Mouse (Mus musculus): Measurements from ENCODE around the gene Adgrf1. TPM values are rescaled to one million over a fixed set of nuclear protein-coding genes. Genes with fewer than 3 reads are reported as not detected.
A peak's percentile ranks its signal among the peaks of the same experiment; 100 is the strongest.

Adgrf1 gene
- polyA plus RNA-seq, 1 experiment from 2014 or later, result 0.16 TPM

DNA sequence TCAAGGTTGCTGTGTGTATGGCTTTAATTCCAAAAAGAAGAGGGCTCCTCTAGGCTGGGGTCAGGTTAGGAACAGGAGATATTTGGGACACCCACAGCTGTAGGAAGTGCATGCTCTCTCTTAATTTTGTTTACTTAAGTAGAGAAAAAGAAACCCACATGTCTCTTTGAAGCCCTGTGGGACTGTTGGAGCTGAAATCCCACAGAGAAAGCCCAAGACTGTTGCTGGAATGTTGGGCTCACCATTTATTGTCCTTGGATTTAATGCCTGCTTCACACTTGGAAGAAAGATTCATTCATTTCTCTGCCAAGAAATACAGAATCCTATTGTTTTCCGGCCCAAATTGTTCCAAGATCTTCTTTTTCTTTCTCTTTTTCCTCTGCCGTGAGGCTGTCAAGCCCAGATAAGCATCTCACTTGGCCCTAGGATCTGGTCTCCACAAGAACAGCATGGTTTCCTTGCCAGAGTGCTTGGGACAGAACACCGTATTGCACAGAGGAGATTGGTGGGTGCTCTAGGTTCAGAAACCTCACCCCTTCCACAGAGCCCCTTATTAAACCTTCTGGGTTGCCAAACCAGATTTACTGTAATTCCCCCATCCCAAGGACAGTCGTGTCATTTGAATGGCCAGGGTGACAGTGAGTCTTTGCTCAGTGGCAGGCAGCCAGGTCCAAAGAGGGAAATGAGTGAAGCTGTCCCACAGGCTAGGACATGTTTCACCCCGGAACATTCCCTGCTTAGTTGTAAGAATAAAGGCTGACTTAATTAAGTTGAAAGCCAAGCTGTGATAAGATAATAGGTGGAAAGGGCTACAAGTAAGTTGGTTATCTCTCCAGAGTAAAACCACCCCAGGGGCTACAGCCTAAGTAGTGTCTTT, 18.6 kb upstream of the Adgrf1 start:
- no peaks in the 10 kb centered on the region for H3K27me3 ChIP-seq
- H3K4me2 ChIP-seq, result no peak overlapping the region
- no peak overlapping the region for H3K9ac ChIP-seq
- no peaks in the 10 kb centered on the region for H3K36me3 ChIP-seq
- H3K4me3 ChIP-seq (replicated peaks), result no peak overlapping the region
- no peak for ATAC-seq (replicated peaks; ENCODE audit: low FRiP score)
- 59% methylated on average over 5 of the region's 5 CpGs for WGBS
- peaks cover 27% of the 10 kb centered on the region for H3K4me1 ChIP-seq
- no peaks in the 10 kb centered on the region for H3K9me3 ChIP-seq (replicated peaks)
- peak overlapping the region; percentile 42 for H3K27ac ChIP-seq

DNA sequence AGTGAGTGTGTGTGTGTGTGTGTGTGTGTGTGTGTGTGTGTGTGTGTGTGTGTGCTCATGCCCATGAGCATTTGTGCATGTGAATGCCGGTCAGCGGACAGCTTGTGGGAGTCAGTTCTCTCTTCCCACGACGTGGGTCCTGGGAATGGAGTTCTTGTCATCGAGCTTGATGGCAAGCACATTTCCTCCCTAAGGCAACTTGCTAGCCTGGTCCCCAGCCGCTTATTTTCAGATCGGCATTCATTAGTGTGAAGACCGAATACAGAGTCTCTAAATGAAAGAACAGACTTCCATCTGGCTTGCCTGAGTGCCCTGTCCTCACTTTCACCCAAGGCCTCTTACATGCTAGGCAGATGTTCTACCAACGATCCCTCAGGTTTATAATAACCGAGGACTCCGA, 17.3 kb upstream of the Adgrf1 start:
- 69% methylated on average over 11 of the region's 11 CpGs for WGBS
- ATAC-seq (replicated peaks; ENCODE audit: low FRiP score), result no peak
- Histone ChIP-seq H3K4me1 (peaks cover 30% of the 10 kb centered on the region), H3K36me3 (no peaks in the 10 kb centered on the region), H3K4me2 (no peak overlapping the region), H3K9me3 (replicated peaks) (no peaks in the 10 kb centered on the region), H3K4me3 (replicated peaks) (no peak overlapping the region), H3K27me3 (no peaks in the 10 kb centered on the region), H3K9ac (no peak overlapping the region), H3K27ac (no peak overlapping the region)

DNA sequence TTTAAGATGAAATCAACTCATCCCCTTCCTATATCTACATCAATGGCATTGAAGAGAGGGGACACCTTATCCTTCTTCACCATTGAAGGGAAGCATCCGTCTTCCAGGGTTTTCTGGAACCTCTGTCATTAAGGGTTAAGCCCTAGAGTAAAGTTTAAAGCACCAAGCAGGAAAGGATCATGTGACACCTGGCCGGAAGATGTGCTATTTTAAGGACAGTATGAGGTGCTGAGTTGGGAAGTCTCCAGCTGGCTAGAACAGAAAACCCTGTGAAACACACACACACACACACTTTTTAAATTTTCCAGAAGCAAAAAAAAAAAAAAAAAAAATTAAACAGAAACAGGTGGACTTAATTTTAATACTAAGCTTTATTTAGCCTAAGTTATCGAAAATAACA, 15.9 kb upstream of the Adgrf1 start:
- Histone ChIP-seq H3K9me3 (replicated peaks) (no peaks in the 10 kb centered on the region), H3K4me2 (no peak overlapping the region), H3K27ac (no peak overlapping the region), H3K27me3 (no peaks in the 10 kb centered on the region), H3K4me3 (replicated peaks) (no peak overlapping the region), H3K4me1 (peaks cover 24% of the 10 kb centered on the region), H3K36me3 (no peaks in the 10 kb centered on the region), H3K9ac (no peak overlapping the region)
- no peak for ATAC-seq (replicated peaks; ENCODE audit: low FRiP score)
- 44% methylated on average over 3 of the region's 3 CpGs for WGBS

DNA sequence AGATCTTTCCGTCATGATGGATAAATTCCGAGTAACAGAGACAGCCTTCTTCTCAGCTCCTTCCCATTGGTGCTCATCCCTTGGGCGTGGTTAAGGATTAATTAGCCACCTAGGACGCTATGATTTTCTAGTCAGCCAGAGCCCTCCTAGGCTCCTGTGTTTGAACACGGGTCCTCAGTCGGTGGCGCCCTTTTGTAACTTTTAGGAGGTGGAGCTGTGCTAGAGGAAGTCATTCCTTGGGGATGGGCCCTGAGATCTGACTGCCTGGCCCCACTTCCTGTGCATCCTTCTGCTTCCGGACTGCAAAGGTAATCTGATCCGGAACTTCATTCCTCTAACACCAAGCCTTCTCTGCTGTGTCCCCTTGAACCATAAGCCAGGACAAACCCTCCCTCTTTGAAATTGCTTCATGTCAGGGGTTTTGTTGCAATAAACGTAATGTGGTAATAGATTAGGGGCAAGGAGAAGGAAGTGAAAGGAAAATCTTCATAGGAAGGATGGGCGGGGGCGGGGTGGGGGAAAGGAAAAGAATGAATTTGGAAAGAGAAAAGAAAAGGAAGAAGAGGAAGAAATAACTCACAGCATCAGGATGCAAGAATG, 13.5 kb upstream of the Adgrf1 start:
- H3K4me3 ChIP-seq (replicated peaks), result no peak overlapping the region
- 75% methylated on average over 12 of the region's 12 CpGs for WGBS
- no peaks in the 10 kb centered on the region for H3K27me3 ChIP-seq
- H3K27ac ChIP-seq, result no peak overlapping the region
- peaks cover 8% of the 10 kb centered on the region for H3K4me1 ChIP-seq
- no peak overlapping the region for H3K9ac ChIP-seq
- no peaks in the 10 kb centered on the region for H3K9me3 ChIP-seq (replicated peaks)
- H3K36me3 ChIP-seq, result no peaks in the 10 kb centered on the region
- no peak for ATAC-seq (replicated peaks; ENCODE audit: low FRiP score)
- no peak overlapping the region for H3K4me2 ChIP-seq

DNA sequence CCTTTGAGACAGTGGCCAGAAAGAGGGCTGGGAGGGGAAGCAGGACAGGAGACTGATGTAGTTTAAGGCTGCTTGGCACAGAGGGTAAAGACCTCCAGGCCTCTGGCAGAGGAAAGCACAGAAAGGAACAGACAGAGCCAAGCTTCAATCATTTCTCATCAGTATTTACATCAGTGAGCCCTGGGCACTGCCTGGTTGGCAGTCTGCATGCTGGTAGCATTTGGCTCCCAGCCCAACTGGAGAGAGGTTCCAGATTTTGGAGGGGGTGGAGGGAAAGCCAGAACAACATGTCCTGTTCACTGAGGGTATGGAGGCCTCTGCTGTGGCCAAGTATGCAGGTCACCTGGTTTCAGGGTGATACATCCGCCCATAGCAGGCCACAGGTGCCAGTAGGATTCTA, 12.4 kb upstream of the Adgrf1 start:
- no peaks in the 10 kb centered on the region for H3K27me3 ChIP-seq
- H3K36me3 ChIP-seq, result no peaks in the 10 kb centered on the region
- H3K4me1 ChIP-seq, result 0 out of 2 replicates have a peak, but pooled peaks cover 2% of the 10 kb centered on the region
- 97% methylated on average over 1 of the region's 1 CpGs for WGBS
- H3K9ac ChIP-seq, result no peak overlapping the region
- no peak overlapping the region for H3K4me3 ChIP-seq (replicated peaks)
- ATAC-seq (replicated peaks; ENCODE audit: low FRiP score), result no peak
- no peak overlapping the region for H3K27ac ChIP-seq
- H3K4me2 ChIP-seq, result no peak overlapping the region
- H3K9me3 ChIP-seq (replicated peaks), result peaks cover 3% of the 10 kb centered on the region; the same call in 1 of the 2 replicates

DNA sequence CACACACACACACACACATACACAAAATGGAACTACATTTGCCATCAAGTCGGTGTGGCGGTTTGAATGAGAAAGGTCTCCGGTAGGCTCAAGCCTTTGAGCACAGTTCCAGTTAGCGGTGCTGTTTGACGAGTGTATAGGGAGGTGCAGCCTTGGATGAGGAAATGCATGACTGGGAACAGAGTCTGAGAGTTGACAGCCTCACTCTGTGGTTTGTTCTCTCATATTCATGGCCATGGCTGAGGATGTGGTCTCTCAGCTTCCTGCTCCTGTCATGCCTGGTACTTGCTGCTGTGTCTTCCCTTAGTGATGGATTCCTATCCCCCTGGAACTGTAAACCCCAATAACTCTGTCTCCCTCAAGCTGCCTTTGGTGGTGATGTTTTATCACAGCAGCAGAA, 8.2 kb upstream of the Adgrf1 start:
- Histone ChIP-seq H3K9me3 (replicated peaks) (peaks cover 6% of the 10 kb centered on the region; the same call in 1 of the 2 replicates), H3K27me3 (no peaks in the 10 kb centered on the region), H3K9ac (no peak overlapping the region), H3K4me1 (peaks cover 4% of the 10 kb centered on the region; the same call in 1 of the 2 replicates), H3K36me3 (no peaks in the 10 kb centered on the region), H3K27ac (no peak overlapping the region), H3K4me2 (no peak overlapping the region), H3K4me3 (replicated peaks) (no peak overlapping the region)
- WGBS, result 98% methylated on average over 5 of the region's 5 CpGs
- no peak for ATAC-seq (replicated peaks; ENCODE audit: low FRiP score)

DNA sequence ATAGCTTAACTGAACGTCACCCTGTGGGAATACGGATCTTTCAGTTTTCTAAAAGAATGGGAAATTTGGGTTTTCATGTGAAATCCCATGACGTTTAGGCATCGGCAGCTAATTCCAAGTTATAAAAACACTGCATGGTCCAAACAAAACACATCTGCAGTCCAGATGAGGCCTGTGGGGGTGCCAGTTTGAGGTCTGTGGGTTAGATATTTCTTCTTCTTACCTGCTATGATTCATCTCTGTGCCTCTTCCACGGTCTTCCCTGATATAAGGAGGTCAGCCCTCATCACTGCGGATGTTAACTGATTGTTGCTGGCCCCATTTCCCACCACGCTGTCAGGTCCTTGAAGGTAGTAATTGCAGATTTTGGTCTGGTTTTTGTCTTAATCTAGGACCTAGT, 5.4 kb upstream of the Adgrf1 start:
- Histone ChIP-seq H3K4me1 (peaks cover 7% of the 10 kb centered on the region; the same call in 1 of the 2 replicates), H3K9ac (no peak overlapping the region), H3K4me2 (no peak overlapping the region), H3K36me3 (no peaks in the 10 kb centered on the region), H3K27ac (no peak overlapping the region), H3K9me3 (replicated peaks) (peaks cover 6% of the 10 kb centered on the region; the same call in 1 of the 2 replicates), H3K27me3 (no peaks in the 10 kb centered on the region), H3K4me3 (replicated peaks) (no peak overlapping the region)
- no peak for ATAC-seq (replicated peaks; ENCODE audit: low FRiP score)
- 74% methylated on average over 7 of the region's 7 CpGs for WGBS

DNA sequence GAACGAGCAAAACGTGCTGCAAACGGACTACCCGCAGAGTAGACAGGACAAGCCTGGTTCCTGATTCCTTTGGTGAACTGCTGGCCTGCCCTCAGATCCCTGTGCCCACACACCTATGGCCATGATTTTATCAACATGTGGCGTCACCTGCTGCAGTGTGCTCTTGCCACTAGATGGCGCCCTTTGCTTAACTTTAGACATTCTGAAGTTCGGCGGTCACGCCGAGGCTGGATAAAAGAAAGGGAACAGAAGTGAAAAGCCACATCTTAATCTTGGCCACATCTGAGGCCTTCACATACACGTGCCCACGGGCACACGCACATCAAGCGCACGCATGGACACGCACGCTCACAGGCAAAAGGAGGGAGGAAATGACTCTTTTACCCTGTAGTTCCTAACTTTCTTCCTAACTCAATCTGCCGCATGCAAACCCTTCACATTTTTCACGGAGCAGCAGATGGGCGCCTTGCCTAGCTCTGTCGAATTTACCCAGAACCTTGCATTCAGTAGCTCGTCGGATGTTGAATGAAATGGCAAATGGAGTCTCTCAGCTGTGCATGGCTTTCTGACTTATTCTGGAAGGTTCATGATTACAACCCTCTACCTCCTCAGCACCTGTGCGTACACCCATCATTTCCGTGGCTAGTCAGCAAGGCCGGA, 4.8 kb upstream of the Adgrf1 start:
- H3K4me1 ChIP-seq, result peaks cover 12% of the 10 kb centered on the region; the same call in 1 of the 2 replicates
- H3K9ac ChIP-seq, result no peak overlapping the region
- H3K27me3 ChIP-seq, result no peaks in the 10 kb centered on the region
- peaks cover 6% of the 10 kb centered on the region; the same call in 1 of the 2 replicates for H3K9me3 ChIP-seq (replicated peaks)
- peak; percentile 66 for ATAC-seq (replicated peaks; ENCODE audit: low FRiP score)
- H3K4me2 ChIP-seq, result peak overlapping the region; percentile 30; the same call in 1 of the 2 replicates
- WGBS, result 25% methylated on average over 26 of the region's 26 CpGs
- no peak overlapping the region for H3K4me3 ChIP-seq (replicated peaks)
- no peak overlapping the region for H3K27ac ChIP-seq
- H3K36me3 ChIP-seq, result no peaks in the 10 kb centered on the region

DNA sequence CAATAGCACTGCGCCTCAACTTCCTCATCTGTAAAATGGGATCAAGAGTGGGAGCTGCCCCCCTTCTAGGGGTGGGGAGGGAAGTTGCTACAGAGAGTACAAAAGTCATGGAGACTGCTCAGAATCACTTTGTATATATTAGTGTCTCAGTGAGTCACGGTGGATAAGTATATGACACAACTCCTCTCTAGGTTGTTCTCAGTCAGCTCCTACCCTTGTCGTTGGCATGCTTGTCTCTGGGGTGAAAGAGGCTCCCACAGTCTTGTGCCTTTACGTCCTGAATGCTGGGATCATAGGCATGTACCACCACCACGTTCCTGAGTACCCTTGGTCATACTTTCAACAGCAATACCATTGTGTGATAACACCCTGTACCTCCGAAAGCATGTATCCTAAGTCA, 4.2 kb upstream of the Adgrf1 start:
- no peak overlapping the region for H3K4me2 ChIP-seq

DNA sequence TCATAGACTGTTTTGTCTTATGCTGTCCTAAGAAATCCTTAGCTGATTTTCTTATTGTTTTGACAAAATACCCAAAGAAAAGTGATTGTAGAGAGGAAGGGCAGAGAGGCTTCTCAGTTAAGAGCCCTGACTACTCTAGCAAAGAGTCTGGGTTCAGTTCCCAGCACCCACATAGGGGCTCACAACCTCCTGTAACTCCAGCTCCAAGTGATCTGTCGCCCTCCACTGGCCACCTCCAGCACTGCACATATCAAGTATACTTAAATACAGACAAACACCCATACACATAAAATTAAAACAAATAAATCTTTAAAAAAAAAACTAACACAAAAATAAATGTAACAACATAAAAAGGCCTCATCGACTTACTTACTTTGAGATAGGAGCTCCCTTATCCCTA, 3.5 kb upstream of the Adgrf1 start:
- ATAC-seq (replicated peaks; ENCODE audit: low FRiP score), result no peak
- Histone ChIP-seq H3K27ac (no peak overlapping the region), H3K4me1 (peaks cover 21% of the 10 kb centered on the region; the same call in 1 of the 2 replicates), H3K36me3 (no peaks in the 10 kb centered on the region), H3K4me2 (no peak overlapping the region), H3K4me3 (replicated peaks) (no peak overlapping the region), H3K27me3 (no peaks in the 10 kb centered on the region), H3K9ac (no peak overlapping the region), H3K9me3 (replicated peaks) (peaks cover 6% of the 10 kb centered on the region; the same call in 1 of the 2 replicates)
- WGBS, result 86% methylated on average over 2 of the region's 2 CpGs

More for the DNA sequence above, 4.2 kb upstream of the Adgrf1 start:
- Histone ChIP-seq H3K9ac (no peak overlapping the region), H3K27me3 (no peaks in the 10 kb centered on the region), H3K9me3 (replicated peaks) (peaks cover 6% of the 10 kb centered on the region; the same call in 1 of the 2 replicates), H3K4me1 (peaks cover 16% of the 10 kb centered on the region; the same call in 1 of the 2 replicates), H3K36me3 (no peaks in the 10 kb centered on the region), H3K27ac (no peak overlapping the region), H3K4me3 (replicated peaks) (no peak overlapping the region)
- ATAC-seq (replicated peaks; ENCODE audit: low FRiP score), result no peak
- 93% methylated on average over 6 of the region's 6 CpGs for WGBS

DNA sequence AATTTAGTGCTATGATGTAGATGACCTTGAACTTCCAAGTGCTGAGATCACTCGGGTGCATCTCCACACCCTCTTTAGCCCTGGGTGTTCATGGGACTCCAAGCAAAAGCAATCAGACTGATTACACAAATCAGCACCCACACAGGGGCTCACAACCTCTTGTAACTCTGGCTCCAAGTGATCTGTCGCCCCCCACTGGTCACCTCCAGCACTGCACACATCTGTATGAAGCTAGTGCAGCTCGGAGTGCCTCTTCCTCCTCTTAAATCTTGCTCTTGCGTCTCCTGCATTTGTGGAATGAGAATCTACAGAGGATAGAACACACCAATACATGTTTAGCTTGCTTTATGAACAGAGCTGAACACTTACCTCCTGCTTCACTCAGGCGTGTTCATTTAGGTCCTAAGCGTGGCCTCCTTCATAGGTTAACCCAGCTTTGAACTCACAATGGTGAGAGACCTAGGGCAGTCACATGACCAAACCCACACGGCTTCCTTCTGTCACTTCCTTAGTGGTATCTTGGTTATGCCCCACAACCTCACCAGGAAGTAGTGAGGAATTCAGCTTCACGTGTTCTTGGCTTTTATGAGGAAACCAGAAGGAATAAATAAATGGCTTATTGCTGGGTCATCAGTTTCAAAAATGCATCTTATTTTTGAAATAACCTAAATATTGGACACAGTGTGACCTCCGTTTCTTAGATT, 2.9 kb upstream of the Adgrf1 start:
- WGBS, result 88% methylated on average over 9 of the region's 9 CpGs
- H3K4me3 ChIP-seq (replicated peaks), result no peak overlapping the region

More for the DNA sequence above, 2.9 kb upstream of the Adgrf1 start:
- Histone ChIP-seq H3K27me3 (no peaks in the 10 kb centered on the region), H3K9ac (no peak overlapping the region), H3K4me2 (no peak overlapping the region), H3K9me3 (replicated peaks) (peaks cover 3% of the 10 kb centered on the region; the same call in 1 of the 2 replicates), H3K4me1 (peaks cover 25% of the 10 kb centered on the region), H3K36me3 (no peaks in the 10 kb centered on the region), H3K27ac (no peak overlapping the region)
- ATAC-seq (replicated peaks; ENCODE audit: low FRiP score), result no peak

Measured in kidney, embryonic 15.5 days (tissue).